Mouse (Mus musculus) ES-E14 (cell line): Measurements from ENCODE around the gene Arhgap21. TPM values are rescaled to one million over a fixed set of nuclear protein-coding genes. Genes with fewer than 3 reads are reported as not detected.

ENCODE experiments used
- DNase-seq: peaks from one replicate; pipeline ENCODE4 v3.0.0-alpha.2; 2013; ENCODE audit warnings: low read depth, low spot score
- H3K27ac ChIP-seq: 2 replicates; pipeline ENCODE4 v1.5.1; 2012; ENCODE audit warnings: low read depth, mild to moderate bottlenecking, low read length, moderate library complexity, mixed read lengths; ENCODE audit not compliant: poor library complexity, insufficient read depth, severe bottlenecking
- H3K36me3 ChIP-seq: 2 replicates; pipeline ENCODE4 v1.6.1; 2012; ENCODE audit warnings: mild to moderate bottlenecking, low read length, moderate library complexity, mixed read lengths; ENCODE audit not compliant: control insufficient read depth, poor library complexity, insufficient read depth, severe bottlenecking
- H3K4me1 ChIP-seq, 2 experiments: fragments of 150-350 bp in 1 of 2; sonication (generic) in 1 of 2; 2 replicates each; pipeline ENCODE4 v1.6.1; 2012; ENCODE audit warnings: low read length in 2 of 2, mild to moderate bottlenecking in 1 of 2, mixed read lengths in 1 of 2; ENCODE audit not compliant: control insufficient read depth in 2 of 2, insufficient read depth in 2 of 2, poor library complexity in 1 of 2
- H3K4me3 ChIP-seq, 2 experiments: fragments of 150-350 bp in 1 of 2; sonication (generic) in 1 of 2; 2 replicates each; pipeline ENCODE4 v1.5.1; 2012; ENCODE audit warnings: low read length in 2 of 2, low read depth in 1 of 2, mild to moderate bottlenecking in 1 of 2, mixed read lengths in 1 of 2; ENCODE audit not compliant: insufficient read depth in 1 of 2, poor library complexity in 1 of 2, severe bottlenecking in 1 of 2
- H3K9ac ChIP-seq: 2 replicates; pipeline ENCODE4 v1.6.1; 2012; ENCODE audit warnings: low read depth, mild to moderate bottlenecking, low read length, mixed read lengths; ENCODE audit not compliant: poor library complexity, insufficient read depth, severe bottlenecking
- H3K9me3 ChIP-seq: fragments of 150-350 bp; sonication (generic); 2 replicates; pipeline ENCODE4 v1.6.1; 2012; ENCODE audit warnings: low read depth, mild to moderate bottlenecking, low read length; ENCODE audit not compliant: control insufficient read depth, insufficient read depth
- CHD2 ChIP-seq: IDR thresholded peaks from 2 replicates; pipeline ENCODE4 v1.6.1; 2014; ENCODE audit warnings: mild to moderate bottlenecking, low read depth, low read length, inconsistent platforms
- HCFC1 ChIP-seq: IDR thresholded peaks from 2 replicates; pipeline ENCODE4 v1.6.1; 2012; ENCODE audit warnings: low read length, inconsistent platforms, borderline replicate concordance; ENCODE audit not compliant: insufficient read depth
- MAFK ChIP-seq: IDR thresholded peaks from 2 replicates; pipeline ENCODE4 v1.6.1; 2014; ENCODE audit warnings: mild to moderate bottlenecking, low read depth, low read length, inconsistent platforms; ENCODE audit not compliant: insufficient read depth
- ZC3H11A ChIP-seq: IDR thresholded peaks from 2 replicates; pipeline ENCODE4 v1.6.1; 2012; ENCODE audit warnings: low read depth, mild to moderate bottlenecking, inconsistent platforms, low read length, borderline replicate concordance
- ZNF384 ChIP-seq: IDR thresholded peaks from 2 replicates; pipeline ENCODE4 v1.6.1; 2012; ENCODE audit warnings: low read depth, low read length, inconsistent platforms
- in situ Hi-C, 2 experiments: fragments of 600-800 bp; cut with MboI; formaldehyde crosslinking; loops; one replicate each; pipeline ENCODE4 v1.15.1; 2025; ENCODE audit warnings: low sequenced_read_pairs in 2 of 2, inconsistent platforms in 1 of 2; ENCODE audit not compliant: unreplicated experiment in 2 of 2
- total RNA-seq: library from RNA; depleted of rRNA; stranded (reverse); fragments of 300-350 nt; gene quantifications from 2 replicates; pipeline ENCODE4 v1.2.3, GENCODE M21; 2012

Arhgap21 gene
- total RNA-seq, 1 experiment, result 35.6 TPM

GRCm38 (mm10) chr2:20955376-20955775 is 13.3 kb downstream of the Arhgap21 start:
- no peak for DNase-seq
- in situ Hi-C loops, result no loop called here

GRCm38 (mm10) chr2:20952716-20953115 is 16.0 kb downstream of the Arhgap21 start:
- no peak for TF ChIP-seq MAFK
- no peak for TF ChIP-seq ZC3H11A
- TF ChIP-seq ZNF384, result no peak
- no peak for TF ChIP-seq HCFC1
- no peak for TF ChIP-seq CHD2
- Histone ChIP-seq H3K4me3 (no peak overlapping the region), H3K27ac (no peak overlapping the region), H3K4me1 (peaks cover 0 to 3% of the 10 kb centered on the region in 2 experiments; a peak in 1 of 4 replicates), H3K9ac (no peak overlapping the region), H3K36me3 (no peaks in the 10 kb centered on the region), H3K9me3 (no peaks in the 10 kb centered on the region)
- in situ Hi-C loops, result no loop called here
- no peak for DNase-seq

More at GRCm38 (mm10) chr2:20955376-20955775, 13.3 kb downstream of the Arhgap21 start:
- Histone ChIP-seq H3K36me3 (no peaks in the 10 kb centered on the region), H3K9ac (no peak overlapping the region), H3K4me3 (no peak overlapping the region), H3K27ac (no peak overlapping the region), H3K4me1 (peaks cover 1 to 3% of the 10 kb centered on the region in 2 experiments; a peak in 1 of 4 replicates), H3K9me3 (no peaks in the 10 kb centered on the region)
- TF ChIP-seq ZC3H11A (no peak), HCFC1 (no peak), ZNF384 (no peak), MAFK (no peak), CHD2 (no peak)

- no peak for DNase-seq
Observed at GRCm38 (mm10) chr2:20949168-20949567, 19.5 kb downstream of the Arhgap21 start.

GRCm38 (mm10) chr2:20947036-20947435 is 21.6 kb downstream of the Arhgap21 start:
- no peaks in the 10 kb centered on the region for H3K36me3 ChIP-seq
- no peak for DNase-seq
- no peak overlapping the region for H3K9ac ChIP-seq
- H3K27ac ChIP-seq, result no peak overlapping the region
- no peak overlapping the region for H3K4me3 ChIP-seq
- TF ChIP-seq ZC3H11A (no peak), MAFK (no peak), HCFC1 (no peak), CHD2 (no peak), ZNF384 (no peak)
- in situ Hi-C loops, result no loop called here
- H3K4me1 ChIP-seq, result peaks cover 10 to 16% of the 10 kb centered on the region in 2 experiments
- H3K9me3 ChIP-seq, result no peaks in the 10 kb centered on the region

More at GRCm38 (mm10) chr2:20949168-20949567, 19.5 kb downstream of the Arhgap21 start:
- H3K9ac ChIP-seq, result no peak overlapping the region
- H3K36me3 ChIP-seq, result no peaks in the 10 kb centered on the region
- H3K4me1 ChIP-seq, result peaks cover 5 to 9% of the 10 kb centered on the region in 2 experiments; a peak in 3 of 4 replicates
- H3K4me3 ChIP-seq, result no peak overlapping the region
- no peaks in the 10 kb centered on the region for H3K9me3 ChIP-seq
- in situ Hi-C loops, result no loop called here
- no peak for TF ChIP-seq CHD2
- no peak for TF ChIP-seq ZNF384
- no peak for TF ChIP-seq MAFK
- TF ChIP-seq HCFC1, result no peak
- no peak for TF ChIP-seq ZC3H11A
- no peak overlapping the region for H3K27ac ChIP-seq
